Mouse (Mus musculus) liver, adult 2 months (tissue): Measurements from ENCODE around the gene Cldnd1.

Experiments
- CTCF ChIP-seq: fragments of 200-500 bp; IDR thresholded peaks from 2 replicates; pipeline ENCODE4 v1.5.1; 2011; ENCODE audit warnings: low read depth, low read length, control low read depth
- POLR2A ChIP-seq: fragments of 200-500 bp; IDR thresholded peaks from 2 replicates; pipeline ENCODE4 v1.6.1; 2011; ENCODE audit warnings: low read length, control low read depth; ENCODE audit not compliant: insufficient read depth; ENCODE audit errors: extremely low read depth

- TF ChIP-seq POLR2A (no peak), CTCF (no peak)
These were observed 45.7 kb upstream of the Cldnd1 start for GRCm38 (mm10) chr16:58682046-58682445.
